Mouse (Mus musculus) brain, adult 10 weeks (tissue): ENCODE results near the gene Gm3002. TPM values are rescaled to one million over a fixed set of nuclear protein-coding genes. Genes with fewer than 3 reads are reported as not detected.

ENCODE experiments used
- polyA plus RNA-seq: library from polyadenylated mRNA; stranded (reverse); fragments of 350-450 nt; fragmentation: Illumina TruSeq; extraction: RNeasy Lipid Tissue Mini Kit (QIAGEN cat#74804); gene quantifications from one replicate; pipeline ENCODE4 v1.2.3, GENCODE M21; 2015; ENCODE audit warnings: low read depth, low replicate concordance

The Gm3002 gene
- polyA plus RNA-seq: not detected

GRCm38 (mm10) chr14:3809774-3810173, at the start of gene Gm3002:
Gm3002 (plus strand) TSS chr14:3810074.

GRCm38 (mm10) chr14:3845945-3846344, 36.1 kb downstream of the Gm3002 start, which contains the start of gene Gm3033:
Gm3033 (plus strand) TSS chr14:3846245.

GRCm38 (mm10) chr14:3883872-3884271, 74.0 kb downstream of the Gm3002 start, which contains the start of gene Gm2916:
Gm2916 (plus strand) TSS chr14:3884172.

GRCm38 (mm10) chr14:3931456-3931855, 121.6 kb downstream of the Gm3002 start, which contains the start of gene Gm3029:
Gm3029 (plus strand) TSS chr14:3931756.

GRCm38 (mm10) chr14:3963247-3963646, 153.4 kb downstream of the Gm3002 start, which contains the start of gene Gm3095:
Gm3095 (plus strand) TSS chr14:3963547.

GRCm38 (mm10) chr14:3998094-3998493, 188.2 kb downstream of the Gm3002 start, which contains the start of gene Gm3099:
Gm3099 (plus strand) TSS chr14:3998394.

Other genes with a start within 250 kb of the Gm3002 start
- gene Gm3012, start 175.6 kb upstream of the Gm3002 start, polyA plus RNA-seq: not detected
- gene Gm3020, start 158.0 kb upstream of the Gm3002 start, polyA plus RNA-seq: 4.3 TPM
- gene Gm3043, start 121.3 kb upstream of the Gm3002 start, polyA plus RNA-seq: not detected
- not detected for gene Gm3033, start 36.2 kb downstream of the Gm3002 start, polyA plus RNA-seq
- not detected for gene Gm2916, start 74.1 kb downstream of the Gm3002 start, polyA plus RNA-seq
- gene Gm3029, start 121.7 kb downstream of the Gm3002 start, polyA plus RNA-seq: not detected
- 0.48 TPM for gene Gm3095, start 153.5 kb downstream of the Gm3002 start, polyA plus RNA-seq
- gene Gm3099, start 188.3 kb downstream of the Gm3002 start, polyA plus RNA-seq: not detected
- 0.34 TPM for gene Gm5796, start 213.9 kb downstream of the Gm3002 start, polyA plus RNA-seq